Mouse (Mus musculus) layer of hippocampus, adult 18-20 months (tissue): ENCODE results near the gene Rad51ap2. TPM values are rescaled to one million over a fixed set of nuclear protein-coding genes. Genes with fewer than 3 reads are reported as not detected.

Source experiments
- DNase-seq, 2 experiments: peaks; one replicate each; pipeline ENCODE4 v3.0.0; 2022; ENCODE audit warnings: low spot score in 2 of 2
- long read RNA-seq: library from polyadenylated mRNA; stranded (forward); transcript quantifications from one replicate; pipeline ENCODE4 v2.0.0, GENCODE M21; 2021
- total RNA-seq, 2 experiments: library from RNA; stranded (reverse); gene quantifications; 2 replicates each; pipeline ENCODE4 v1.2.3; 2021

Gene Rad51ap2
- total RNA-seq, result 1 to 10 TPM in 1 of 2 experiments, under 1 TPM in 1; 0.72 to 1.0 TPM
- long read RNA-seq, result 0 reads

DNA sequence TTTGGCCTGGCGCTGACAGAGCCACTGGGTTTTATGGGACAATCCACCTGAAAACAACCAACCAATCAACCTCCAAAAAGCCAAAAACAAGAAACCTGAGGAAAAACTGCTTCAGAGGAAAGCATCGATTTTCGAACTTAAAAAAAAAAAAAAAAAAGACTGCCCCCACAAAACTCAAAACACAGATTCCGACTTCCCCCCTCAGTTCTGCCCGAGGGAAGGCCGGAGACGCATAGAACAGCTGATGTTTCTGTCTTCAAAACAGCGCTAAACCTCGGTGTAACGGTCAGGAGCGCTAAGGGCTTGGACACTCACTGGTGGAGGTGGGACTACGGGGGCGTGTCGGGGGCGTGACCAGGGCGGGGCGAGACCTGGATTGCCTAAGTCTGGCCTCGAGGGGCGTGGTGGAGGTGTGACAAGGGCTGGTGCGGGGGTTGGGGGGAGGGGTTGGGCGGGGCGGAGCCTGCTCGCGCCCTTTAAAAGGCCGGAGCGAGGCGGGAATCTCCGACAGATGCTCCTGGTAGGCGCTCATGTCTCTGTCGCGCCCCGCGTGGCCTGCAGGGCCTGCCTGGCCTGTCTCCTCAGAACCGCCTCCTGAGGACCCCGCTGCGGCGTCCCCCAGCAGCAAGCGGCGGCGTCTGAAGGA lies at the start of gene Rad51ap2:
Gene Rad51ap2 (plus strand): TSS at position 531 of the 646 bp plus-strand sequence.
- DNase-seq, result peak; percentile 76 to 89

DNA sequence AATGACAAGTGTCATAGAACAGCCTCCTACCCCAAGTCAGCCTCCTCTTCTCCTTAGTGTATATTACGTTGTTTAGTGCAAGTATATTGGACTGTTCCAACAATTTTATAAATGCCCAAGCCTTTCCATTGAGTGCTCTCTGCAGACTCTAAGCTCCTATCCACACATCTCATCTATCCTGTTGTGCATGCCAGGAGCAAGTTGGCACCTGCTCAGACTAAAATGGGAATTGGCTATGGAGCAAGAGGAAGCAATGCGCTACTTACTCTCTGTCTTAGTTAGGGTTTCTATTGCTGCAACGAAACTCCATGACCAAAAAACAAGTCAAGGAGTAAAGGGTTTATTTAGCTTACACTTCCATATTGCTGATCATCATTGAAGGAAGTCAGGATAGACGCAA lies 48.2 kb upstream of the Rad51ap2 start:
- DNase-seq, result peak in 1 of 2 experiments; percentile 16

DNA sequence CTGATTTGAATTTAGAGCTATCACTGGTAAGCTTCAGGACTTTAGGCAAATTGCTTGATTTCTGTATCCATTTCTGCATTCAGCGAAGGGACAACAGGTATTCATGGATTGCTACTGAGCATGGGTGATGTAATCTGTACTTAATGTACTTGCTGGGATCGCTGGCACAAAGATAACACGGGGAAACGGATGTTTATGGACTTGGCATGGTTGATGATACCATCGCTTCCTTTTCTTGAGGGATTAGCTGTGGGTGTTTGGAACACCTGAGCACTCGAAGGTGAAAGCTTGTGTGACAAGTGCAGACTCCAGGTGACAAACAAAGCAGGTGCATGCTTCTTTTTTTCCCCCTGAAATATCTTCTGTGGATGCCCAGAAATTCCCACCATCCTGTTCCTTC lies 37.8 kb upstream of the Rad51ap2 start:
- DNase-seq, result no peak

DNA sequence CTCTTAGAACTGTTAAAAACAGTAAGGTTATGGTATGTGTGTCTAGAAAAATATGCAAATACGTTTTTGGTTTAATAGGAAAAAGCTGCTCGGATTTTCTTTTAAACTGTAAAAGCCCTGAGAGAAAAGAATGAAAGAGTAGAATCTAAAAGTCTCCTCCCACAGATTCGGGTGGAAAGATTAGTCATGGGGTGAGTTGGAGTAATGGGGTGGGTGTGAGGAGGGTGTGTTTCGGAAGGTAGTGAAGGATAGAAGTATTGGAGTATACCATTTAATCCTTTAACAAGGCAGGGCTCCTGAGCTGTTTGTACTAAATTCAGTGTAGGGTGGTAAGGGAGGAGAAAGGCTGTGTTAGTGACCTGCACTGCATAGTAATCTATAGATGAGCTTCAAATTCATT lies 28.5 kb upstream of the Rad51ap2 start:
- DNase-seq, result no peak

DNA sequence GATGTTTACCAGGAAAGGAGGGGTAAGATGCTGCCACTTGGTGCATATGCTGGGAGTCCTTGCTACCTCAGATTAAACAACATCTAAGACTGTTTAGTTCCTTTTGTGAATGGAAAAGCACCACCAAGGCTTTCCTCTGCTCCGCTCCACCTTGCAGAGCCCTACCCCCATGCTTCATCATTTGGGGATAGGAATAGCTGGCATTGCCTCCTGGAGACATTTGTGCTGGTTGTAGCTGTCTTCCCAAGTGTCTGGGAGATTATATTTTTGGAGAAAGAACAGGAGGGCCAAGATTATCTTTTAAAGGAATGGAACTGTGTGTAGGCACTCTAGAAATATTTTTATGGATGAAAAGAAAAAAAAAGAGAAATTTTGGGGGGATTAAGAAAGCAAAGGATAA lies 22.8 kb upstream of the Rad51ap2 start:
- DNase-seq, result peak in 1 of 2 experiments; percentile 17

DNA sequence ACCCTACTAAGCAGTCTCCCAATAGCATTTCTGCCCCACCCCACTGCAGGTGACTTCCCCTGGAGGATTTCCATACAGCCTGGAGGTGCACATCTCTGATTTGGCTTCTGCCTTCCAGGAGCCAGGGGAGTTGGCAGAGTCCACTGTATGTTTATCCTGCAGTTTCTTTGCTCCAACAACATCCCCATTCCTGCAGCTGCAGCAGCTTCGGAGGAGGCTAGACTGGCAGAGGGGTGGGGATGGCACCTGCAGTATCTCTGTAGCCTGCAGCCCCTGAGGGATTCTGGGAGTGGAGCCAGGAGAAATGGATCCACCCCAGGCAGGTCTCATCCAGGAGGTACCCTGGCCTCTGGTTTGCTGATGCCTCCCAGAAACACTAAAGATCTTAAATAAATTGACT lies 22.2 kb upstream of the Rad51ap2 start:
- DNase-seq, result no peak

DNA sequence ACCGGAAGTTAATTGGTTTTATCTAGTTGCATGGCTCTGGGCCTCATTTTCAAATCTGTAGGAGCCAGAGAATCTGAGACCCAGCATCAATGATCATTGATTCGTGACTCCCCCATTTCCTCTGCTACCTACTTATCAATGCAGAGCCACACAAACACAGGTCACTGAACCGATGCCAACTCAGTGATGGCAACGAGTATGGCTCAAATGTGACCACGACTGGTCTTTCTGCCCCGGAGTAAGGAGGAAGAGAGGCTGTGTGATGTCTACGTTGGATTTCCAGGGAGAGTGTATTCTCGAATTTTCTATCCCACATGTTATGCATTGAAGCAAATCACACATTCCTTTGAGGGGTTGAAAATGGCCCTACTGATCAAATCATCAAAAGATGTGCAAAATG lies 21.4 kb upstream of the Rad51ap2 start:
- DNase-seq, result peak in 1 of 2 experiments; percentile 12

DNA sequence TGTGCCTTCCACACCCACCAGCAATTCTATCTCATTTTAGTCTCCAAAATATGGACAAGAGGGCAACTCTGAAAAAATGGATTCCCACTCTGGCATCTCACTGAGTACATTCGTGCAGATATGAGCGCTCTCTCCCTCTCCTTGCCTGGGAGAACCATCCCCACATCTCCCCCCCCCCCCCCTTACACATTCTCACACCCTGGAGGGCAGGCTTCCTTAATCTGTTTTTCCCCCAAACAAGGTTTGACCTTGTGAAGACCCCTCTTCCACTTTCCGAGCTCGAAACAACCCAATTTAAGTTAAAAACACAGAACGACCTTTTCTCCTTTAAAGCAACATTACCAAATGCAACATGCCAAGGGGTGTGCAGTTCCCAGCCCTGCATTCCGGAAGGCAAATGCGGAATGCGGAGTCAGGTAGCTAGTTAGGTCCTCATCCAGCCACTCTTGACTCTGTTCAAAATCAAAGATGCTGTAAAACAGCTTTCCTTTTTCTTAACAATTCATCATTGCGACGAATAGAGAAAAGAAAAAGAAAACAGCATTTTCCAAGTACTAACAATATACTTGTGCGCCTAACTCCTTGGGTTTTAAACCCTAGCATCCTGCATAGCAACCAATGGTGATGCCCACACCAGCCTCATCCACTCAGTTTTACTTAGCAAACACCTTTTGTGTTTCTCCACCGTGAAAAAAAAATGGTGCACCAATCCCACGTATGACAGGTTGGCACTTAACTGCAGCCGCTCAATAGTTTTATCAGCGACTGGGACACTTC lies 20.4 kb upstream of the Rad51ap2 start:
- DNase-seq, result peak in 1 of 2 experiments; percentile 16

DNA sequence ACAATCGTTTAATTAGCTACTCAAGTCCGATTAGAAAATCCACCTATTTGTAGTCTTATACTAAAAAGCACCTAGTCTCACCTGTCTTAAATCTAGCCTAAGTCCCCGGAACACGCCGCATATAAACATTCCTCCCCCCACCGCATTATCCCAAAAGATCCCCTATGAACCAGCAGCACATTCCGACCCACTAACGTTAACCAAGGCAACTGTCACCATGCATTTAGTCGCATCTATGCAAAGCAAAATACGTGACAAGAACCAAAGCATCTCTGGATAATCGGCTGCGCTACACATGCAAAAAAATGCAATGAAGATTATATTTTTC lies 19.9 kb upstream of the Rad51ap2 start:
- DNase-seq, result peak in 1 of 2 experiments; percentile 44

DNA sequence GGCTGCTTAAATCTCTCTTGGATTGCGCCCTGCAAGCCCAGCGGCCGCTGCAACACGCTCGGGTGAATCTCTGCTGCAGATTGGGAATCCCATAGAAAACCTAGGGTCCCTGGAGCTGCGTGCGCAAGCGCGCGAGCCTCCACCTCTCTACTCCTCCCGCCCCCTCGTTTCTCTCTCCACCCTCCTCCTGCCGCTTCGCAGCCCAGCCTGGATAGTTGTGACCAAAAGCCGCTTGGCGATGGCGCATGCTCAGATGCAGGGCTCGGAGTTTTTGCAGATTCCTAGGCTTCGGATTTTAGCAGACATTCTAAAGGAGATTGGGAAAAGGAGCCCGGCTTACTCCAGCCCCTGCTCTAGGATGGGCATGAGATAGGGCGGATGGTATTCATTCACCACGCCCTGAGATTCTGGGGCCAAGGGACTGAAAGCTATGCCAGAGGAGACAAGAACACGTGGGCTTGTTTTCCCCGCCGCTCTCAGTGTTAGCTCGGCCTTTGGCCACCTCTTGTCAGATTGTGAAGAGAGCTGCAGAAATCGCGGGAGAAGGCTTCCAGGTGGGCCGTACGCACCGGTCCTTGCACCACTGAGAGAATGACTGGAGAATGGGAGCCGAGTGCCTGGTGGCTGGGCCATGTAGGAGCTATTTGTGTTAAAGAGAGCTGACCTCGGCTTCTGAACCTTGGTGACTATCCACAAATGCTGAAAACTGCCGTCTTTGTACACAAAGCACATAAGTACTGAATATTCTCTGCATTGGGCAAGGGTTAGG lies 19.2 kb upstream of the Rad51ap2 start, which contains the start of gene Vsnl1:
Gene Vsnl1 (minus strand): TSS at position 117 of the 769 bp plus-strand sequence.
- peak; percentile 92 to 95 for DNase-seq

DNA sequence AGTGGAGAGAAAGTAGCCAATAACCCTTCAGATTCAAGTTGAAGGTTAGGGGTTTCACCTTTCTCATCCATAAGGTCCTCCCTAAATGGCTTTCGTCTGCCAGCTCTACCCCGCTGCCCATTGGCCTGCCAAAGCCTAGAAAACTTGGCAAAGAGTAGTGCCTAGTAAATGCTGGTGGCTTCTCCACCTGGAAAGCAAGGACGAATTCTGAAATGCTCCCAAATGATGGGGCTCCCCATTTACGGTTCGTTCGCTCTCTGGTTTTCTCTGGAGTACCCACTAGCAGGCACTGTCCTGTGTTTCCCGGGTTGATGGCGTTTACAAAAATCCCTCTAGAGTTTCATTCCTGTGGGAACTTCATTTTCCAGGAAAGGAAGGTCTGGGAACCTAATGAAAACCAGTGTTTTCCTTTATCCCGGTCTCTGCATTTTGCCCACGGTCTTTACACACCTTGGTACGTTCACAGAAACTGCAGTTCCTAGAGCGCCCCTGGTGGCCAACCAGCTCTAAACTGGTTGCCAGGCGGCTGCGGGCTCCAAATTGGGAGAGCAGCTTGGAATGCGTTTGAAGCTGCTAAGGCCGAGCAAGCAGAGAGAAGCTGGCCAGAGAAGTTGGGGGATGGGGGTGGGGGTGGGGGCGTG lies 18.5 kb upstream of the Rad51ap2 start:
- DNase-seq, result peak; percentile 80 to 92

DNA sequence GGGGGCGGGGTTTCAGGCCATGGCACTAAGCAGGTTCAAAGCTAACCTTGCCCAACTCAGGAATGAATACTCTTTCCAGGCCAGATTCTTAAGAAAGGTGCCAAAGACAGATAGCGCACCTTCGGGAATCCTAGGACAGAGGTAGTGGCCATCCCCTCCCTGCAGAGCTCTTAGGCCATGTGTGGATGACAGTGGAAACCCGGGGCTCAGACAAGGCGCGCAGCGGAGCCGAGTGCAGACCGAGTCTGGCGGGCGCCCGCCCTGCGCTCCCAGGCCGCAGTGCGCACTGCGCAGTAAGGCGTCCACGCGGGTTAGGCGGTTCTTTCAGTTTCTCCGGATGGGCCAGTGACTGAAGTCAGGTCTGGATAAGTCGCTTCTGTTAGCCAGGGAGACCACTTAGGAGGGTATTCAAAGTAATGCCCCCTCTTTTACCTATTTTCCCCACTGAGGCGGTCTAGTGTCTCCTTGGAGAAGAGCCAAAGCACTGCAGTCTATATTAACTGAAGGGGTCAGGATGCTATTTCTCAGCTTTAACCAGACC lies 17.9 kb upstream of the Rad51ap2 start:
- DNase-seq, result peak in 1 of 2 experiments; percentile 12

DNA sequence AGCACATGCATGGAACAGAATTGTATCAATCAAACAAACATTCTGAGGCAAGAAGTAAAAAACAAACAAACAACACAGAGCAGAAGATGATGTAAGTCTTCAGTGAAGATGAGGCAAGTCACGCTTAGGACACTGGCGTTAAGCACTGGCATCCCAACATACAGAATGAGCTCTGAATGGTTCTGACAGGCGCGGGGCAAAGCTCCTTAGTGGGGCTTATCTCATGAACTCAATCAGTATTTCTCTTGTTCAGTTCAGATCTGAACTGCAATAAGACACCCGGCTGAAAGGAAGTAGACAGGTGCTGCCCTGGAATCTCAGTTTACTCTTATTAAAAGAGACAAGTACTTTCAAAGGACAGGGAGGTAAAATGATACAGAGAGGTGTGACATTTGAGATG lies 1.7 kb upstream of the Rad51ap2 start:
- no peak for DNase-seq

DNA sequence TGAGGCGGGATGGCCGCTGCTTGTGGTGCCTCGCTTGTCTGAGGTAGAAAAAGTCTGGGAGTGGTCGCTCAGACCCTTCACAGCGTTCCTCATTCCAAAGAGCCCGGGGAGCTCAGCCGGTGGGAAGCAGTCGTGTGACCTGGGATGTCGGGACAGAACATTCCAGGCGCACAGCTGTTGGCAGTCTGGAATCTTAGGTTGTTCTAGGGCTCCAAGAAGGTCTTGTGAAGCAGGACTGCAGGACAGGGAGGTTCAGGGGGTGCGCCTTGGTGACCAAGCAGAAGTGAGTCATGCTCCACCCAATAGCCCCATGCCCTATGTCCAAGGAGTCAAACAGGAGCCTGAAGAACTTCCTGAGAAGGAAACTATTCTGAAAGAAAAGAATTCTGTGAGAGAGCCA lies 334 bp downstream of the Rad51ap2 start:
- no peak for DNase-seq

DNA sequence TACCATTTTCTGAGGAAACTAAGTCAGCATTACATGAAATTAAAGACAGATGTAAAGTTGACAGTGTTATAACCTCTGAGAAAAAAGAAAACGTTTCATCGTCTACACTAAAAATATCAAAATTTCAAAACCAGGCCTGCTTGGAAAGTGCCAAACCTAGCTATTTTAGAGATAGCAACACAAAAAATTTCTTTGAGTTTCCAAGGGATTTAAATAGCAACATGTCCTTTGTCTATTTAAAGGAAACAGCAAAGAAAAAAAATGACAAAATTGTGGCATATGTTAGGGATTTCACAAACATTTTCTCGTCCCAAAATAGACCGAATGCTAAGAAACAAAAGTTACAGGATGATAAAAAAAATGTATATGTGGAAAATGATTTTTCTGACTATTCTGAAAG lies 753 bp downstream of the Rad51ap2 start:
- DNase-seq, result no peak

Other genes starting within 250 kb of the Rad51ap2 start
- gene Msgn1, start 247.1 kb upstream of the Rad51ap2 start, total RNA-seq, result not detected
- gene Gen1, start 190.3 kb upstream of the Rad51ap2 start, total RNA-seq, result 1 to 10 TPM; 2.1 to 2.6 TPM
- gene Smc6, start 190.2 kb upstream of the Rad51ap2 start, total RNA-seq, result 10 to 100 TPM; 26.9 to 29.0 TPM
- gene Vsnl1, start 19.5 kb upstream of the Rad51ap2 start, total RNA-seq, result 100 to 1,000 TPM; 447 to 452 TPM